Mouse (Mus musculus) liver, postnatal 0 days (tissue): Measurements from ENCODE around the gene Gipc2.

Source experiments
- CTCF ChIP-seq: sonication (generic); IDR thresholded peaks from 2 replicates; pipeline ENCODE4 v1.5.1; 2016; ENCODE audit warnings: antibody characterized with exemption, low read depth
- EP300 ChIP-seq: IDR thresholded peaks from 2 replicates; pipeline ENCODE4 v1.6.1; 2016; ENCODE audit warnings: antibody characterized with exemption, low read depth, mild to moderate bottlenecking

GRCm38 (mm10) chr3:152202942-152203341, 36.9 kb upstream of the Gipc2 start:
- TF ChIP-seq EP300 (no peak), CTCF (no peak)
